ENCODE assay signal across 22 mouse cellular contexts in genomic region chr4:46894144-46894543, GRCm38 (mm10).
A peak's percentile ranks its signal among the peaks of the same experiment; 100 is the strongest.
DNase-seq lines count a peak whose midpoint lies in the region; TF ChIP-seq lines count a peak whose summit lies in the region.
"Had no signal": no experiment of that assay in that cellular context is flagged by ENCODE, and none has a peak within 500 bp of the region (broad histone marks: within the 10 kb centered on the region; RNA-seq: fewer than 3 reads in every experiment).

No protein-coding gene starts in this region.

- 89% methylated on average over 9 of the region's 9 CpGs for WGBS in heart, adult 2 months

- no peak overlapping the region for H3K9ac ChIP-seq in heart, adult 2 months (ENCODE audit: low read depth, low read length)
- H3K9ac ChIP-seq: forebrain, embryonic 13.5 days; limb, embryonic 13.5 days; liver, embryonic 14.5 days; lung, embryonic 14.5 days; midbrain, embryonic 13.5 days; neural tube, embryonic 13.5 days; stomach, embryonic 15.5 days had no signal

- TF ChIP-seq EP300 in heart, adult 2 months (IDR thresholded peaks at IDR 0.05; ENCODE audit: insufficient read depth, low read depth, low read length) = no peak

- H3K36me3 ChIP-seq in heart, adult 2 months (ENCODE audit: control insufficient read depth, insufficient read depth, low read length) = no peaks in the 10 kb centered on the region
- H3K36me3 ChIP-seq: heart, embryonic 10.5 days; limb, embryonic 13.5 days; midbrain, embryonic 13.5 days; neural tube, embryonic 13.5 days; stomach, embryonic 15.5 days had no signal

- H3K4me3 ChIP-seq in heart, adult 2 months = no peak overlapping the region
- H3K4me3 ChIP-seq: forebrain, embryonic 13.5 days; gastrocnemius, adult 2 months; heart, embryonic 10.5 days; limb, embryonic 13.5 days; megakaryocyte, embryonic 14.5 days; midbrain, embryonic 13.5 days; neural tube, embryonic 13.5 days; stomach, embryonic 15.5 days had no signal

- intact Hi-C loops in heart, adult 2 months (cut with DNase I) = no loop called here

- no peaks in the 10 kb centered on the region for H3K4me1 ChIP-seq in heart, adult 2 months (ENCODE audit: control insufficient read depth, insufficient read depth, low read length)
- H3K4me1 ChIP-seq: megakaryocyte, embryonic 14.5 days; stomach, embryonic 15.5 days had no signal

- H3K27me3 ChIP-seq in heart, adult 2 months (ENCODE audit: control insufficient read depth, insufficient read depth, low read length) = no peaks in the 10 kb centered on the region
- H3K27me3 ChIP-seq: midbrain, embryonic 13.5 days; neural tube, embryonic 13.5 days; stomach, embryonic 15.5 days had no signal

- peak; percentile 62 for DNase-seq in cerebellum, adult 11-12 months
- no peak for DNase-seq in cerebellum, adult 8-10 months
- DNase-seq in kidney, adult 9 months = peak; percentile 66
- no peak for DNase-seq in kidney, postnatal 14 days
- peak; percentile 56 for DNase-seq in brain, adult 2 months (ENCODE audit: low read depth, low spot score)
- peak; percentile 88 to 92 for DNase-seq in cerebellum, postnatal 10 days
- DNase-seq in heart, adult 2 months = no peak
- DNase-seq in adrenal gland, adult 8-10 months = no peak
- DNase-seq: adrenal gland, postnatal 25 days; gastrocnemius, adult 2 months; heart, postnatal 4 days; lung, embryonic 14.5 days; right cerebral cortex, adult 18-20 months; thymus, postnatal 36 days had no signal

- no peak for TF ChIP-seq CTCF in heart, adult 2 months (IDR thresholded peaks at IDR 0.05)

- H3K27ac ChIP-seq in heart, adult 2 months = no peak overlapping the region
- H3K27ac ChIP-seq: forebrain, embryonic 13.5 days; gastrocnemius, adult 2 months; heart, embryonic 10.5 days; limb, embryonic 13.5 days; liver, embryonic 14.5 days; midbrain, embryonic 13.5 days; neural tube, embryonic 13.5 days; stomach, embryonic 15.5 days had no signal

- no peak for TF ChIP-seq POLR2A in heart, adult 2 months (IDR thresholded peaks at IDR 0.05; ENCODE audit: insufficient read depth, low read depth, low read length)

- H3K79me2 ChIP-seq in heart, adult 2 months (replicated peaks; ENCODE audit: control insufficient read depth, insufficient read depth, low read length) = no peaks in the 10 kb centered on the region

Comparison
In these comparisons a context has a peak if more than half of its experiments do, and no peak if none do; other contexts are left out.
1. DNase-seq: peak in cerebellum, adult 11-12 months (single experiment), kidney, adult 9 months (single experiment), brain, adult 2 months (single experiment) and cerebellum, postnatal 10 days (2 of 2); none in cerebellum, adult 8-10 months (single experiment), kidney, postnatal 14 days (single experiment), heart, adult 2 months (0 of 2) and adrenal gland, adult 8-10 months (single experiment).